Mouse (Mus musculus) frontal cortex, postnatal 36 days (tissue): ENCODE results near the gene Map4k1.
A peak's percentile ranks its signal among the peaks of the same experiment; 100 is the strongest.

Experiments used
- DNase-seq, 2 experiments: peaks; one replicate each; pipeline ENCODE4 v3.0.0; 2022; ENCODE audit warnings: low spot score in 2 of 2

Gene Map4k1

GRCm38 (mm10) chr7:28977556-28977955 is 4.3 kb upstream of the Map4k1 start:
- DNase-seq = no peak

DNA sequence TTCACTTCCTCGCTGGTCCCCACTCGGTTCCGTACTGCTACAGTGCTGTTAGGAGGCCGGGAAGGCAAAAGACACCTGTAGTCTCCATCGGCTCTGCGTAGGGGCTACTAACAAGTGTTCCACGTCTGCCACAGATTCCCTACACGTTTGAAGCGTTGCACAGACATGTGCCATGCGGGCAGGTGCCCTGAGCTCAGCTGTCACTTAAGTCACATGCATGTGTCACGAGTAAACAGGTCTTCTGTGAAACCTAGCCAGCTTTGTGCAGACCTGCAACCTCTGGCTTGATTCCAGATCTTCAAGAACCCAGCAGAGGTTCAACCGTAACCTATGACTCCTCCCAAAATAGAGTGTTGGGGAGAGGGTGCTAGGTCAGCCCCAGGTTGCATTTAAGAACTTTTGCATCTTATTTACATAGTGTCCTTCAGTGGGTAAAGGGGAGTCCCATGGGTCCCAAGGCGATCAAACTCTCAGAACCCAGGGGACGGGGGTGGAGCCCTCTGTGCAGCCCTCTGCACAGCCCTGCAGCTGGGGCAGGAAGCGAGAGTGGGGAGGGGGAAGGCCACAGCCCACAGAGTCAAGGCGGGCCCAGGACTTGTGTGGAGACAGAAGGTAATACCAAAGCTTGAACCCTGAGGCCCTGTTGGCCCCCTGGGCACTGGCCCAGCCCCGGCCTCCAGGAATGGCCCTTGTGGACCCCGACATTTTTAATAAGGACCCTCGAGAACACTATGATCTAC is 594 bp downstream of the Map4k1 start:
- no peak for DNase-seq

GRCm38 (mm10) chr7:28983141-28983564 is 1.3 kb downstream of the Map4k1 start:
- DNase-seq = no peak

- DNase-seq = no peak
Observed at GRCm38 (mm10) chr7:28983849-28984248, 2.0 kb downstream of the Map4k1 start.

- no peak for DNase-seq
Observed at GRCm38 (mm10) chr7:28984452-28984851, 2.6 kb downstream of the Map4k1 start.

GRCm38 (mm10) chr7:28985207-28985606 is 3.4 kb downstream of the Map4k1 start:
- DNase-seq = no peak

DNA sequence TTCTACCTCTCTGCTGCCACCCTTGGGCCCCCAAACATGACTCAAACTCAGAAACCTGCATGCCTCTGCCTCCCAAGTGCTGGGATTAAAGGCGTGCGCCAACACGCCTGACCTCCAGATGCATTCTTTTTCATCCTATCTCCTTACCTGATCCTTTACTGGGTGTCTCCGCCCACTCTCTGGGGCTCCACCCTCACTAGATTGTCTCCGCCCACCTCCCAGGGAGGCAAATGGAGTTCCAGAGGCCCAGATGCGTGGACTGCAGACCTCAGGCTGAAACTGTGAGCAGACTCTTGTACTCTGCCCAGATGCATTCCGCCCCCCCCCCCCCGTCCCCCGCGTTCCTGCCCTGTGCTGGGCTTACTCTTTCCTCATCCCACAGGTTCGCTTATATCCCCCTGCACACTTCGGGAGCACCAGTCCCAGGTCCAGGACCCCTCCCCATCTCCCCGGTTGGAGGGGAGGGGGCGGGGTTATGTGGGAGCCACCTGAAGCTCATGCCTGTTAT is 9.0 kb downstream of the Map4k1 start:
- DNase-seq = no peak

- no peak for DNase-seq
Observed at GRCm38 (mm10) chr7:28991616-28992015, 9.8 kb downstream of the Map4k1 start.

DNA sequence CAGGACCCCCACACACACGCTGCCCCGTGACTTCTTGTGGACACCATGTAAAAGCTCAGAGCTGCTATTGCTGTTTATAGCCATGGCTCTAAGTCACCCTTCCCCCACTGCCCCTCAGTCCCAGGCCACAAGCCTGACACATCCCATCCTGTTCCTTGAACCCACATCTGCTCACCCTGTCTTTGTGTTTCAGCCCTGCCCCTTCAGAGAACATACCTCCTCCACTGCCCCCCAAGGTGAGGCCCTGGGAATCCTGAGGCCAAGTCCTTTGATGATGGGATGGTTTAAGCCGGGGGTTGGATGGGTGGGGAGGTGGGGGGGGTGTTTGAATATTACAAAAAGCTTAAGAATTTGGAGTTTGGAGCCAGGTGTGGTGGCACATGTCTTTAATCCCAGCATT is 11.1 kb downstream of the Map4k1 start:
- DNase-seq = no peak

DNA sequence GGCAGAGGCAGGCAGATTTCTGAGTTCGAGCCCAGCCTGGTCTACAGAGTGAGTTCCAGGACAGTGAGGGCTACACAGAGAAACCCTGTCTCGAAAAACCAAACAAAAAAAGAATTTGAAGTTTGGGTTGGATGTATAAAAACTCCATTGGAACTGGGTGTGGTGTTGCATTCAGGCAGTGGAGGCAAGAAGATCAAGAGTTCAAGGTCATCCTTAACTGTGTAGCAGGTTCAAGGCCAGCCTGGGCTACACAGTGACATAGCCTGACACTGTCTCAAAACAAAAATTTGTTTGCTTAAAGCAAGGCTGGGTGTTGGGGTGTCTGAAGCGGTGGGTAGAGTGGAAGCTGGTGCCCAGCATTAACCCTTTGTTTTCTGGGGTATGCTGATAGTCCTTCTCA is 11.6 kb downstream of the Map4k1 start:
- no peak for DNase-seq

DNA sequence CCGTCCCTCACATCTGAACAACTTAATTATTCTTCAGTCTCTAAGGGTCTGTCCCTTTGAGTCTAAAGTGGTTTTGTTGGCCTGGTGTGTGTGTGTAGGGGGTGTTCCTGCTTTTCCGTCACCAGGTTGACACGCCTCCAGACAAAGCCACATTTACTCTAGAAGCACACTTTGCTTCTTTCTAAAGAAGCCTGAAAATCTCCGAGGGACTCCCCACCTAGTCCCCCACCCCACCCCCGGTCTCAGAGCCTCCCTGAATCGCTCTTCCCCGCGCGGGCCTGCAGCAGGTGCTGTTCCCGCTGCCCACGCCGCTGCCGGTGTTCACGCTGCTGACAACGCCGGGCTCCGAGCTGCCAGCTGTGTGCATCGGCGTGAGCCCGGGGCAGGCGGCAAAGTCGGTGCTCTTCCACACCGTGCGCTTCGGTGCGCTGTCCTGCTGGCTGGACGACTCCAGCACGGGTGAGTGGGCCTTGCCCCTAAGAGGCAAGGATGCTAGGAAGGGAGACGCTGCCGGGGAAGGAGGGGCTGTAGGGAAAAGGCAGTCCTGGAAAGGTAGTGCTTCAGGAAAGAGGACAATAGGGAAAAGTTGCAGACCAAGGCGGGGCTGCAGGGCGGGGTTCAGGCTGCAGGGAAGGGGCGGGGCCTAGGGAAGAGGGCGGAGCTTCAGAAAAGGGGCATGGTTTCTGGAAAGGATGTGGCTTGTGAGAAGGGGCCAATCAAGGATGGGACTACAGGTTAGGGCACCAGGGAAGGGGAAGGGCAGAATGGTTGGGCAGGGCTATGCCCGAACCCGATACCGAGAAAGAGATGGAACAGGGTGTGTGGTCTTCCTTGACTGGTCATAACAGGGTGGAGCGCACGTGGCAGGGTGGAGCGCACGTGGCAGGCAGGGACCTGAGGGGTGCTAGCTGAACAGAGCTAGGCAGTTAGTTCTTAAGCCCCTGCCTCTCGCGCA is 19.1 kb downstream of the Map4k1 start:
- DNase-seq = peak; percentile 11 to 25

- no peak for DNase-seq
Observed at GRCm38 (mm10) chr7:29007224-29008101, 25.6 kb downstream of the Map4k1 start.

DNA sequence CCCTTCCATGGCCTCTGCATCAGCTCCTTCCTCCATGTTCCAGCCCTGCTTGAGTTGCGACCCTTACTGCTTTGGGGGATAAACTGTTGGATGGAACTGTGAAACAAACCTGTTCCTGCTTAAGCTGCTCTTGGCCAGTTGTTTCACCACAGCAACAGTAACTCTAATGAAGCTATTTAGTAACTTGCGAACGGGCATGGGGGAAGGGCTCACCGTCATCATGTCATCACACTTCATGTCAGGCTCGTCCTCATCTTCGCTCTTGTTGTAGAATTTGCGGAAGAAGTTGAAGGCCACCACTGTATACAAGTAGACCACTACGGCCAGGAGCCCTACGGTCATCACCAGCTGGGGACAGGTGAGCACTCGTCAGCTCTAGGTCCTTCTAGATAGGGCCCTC is 26.3 kb downstream of the Map4k1 start:
- no peak for DNase-seq

DNA sequence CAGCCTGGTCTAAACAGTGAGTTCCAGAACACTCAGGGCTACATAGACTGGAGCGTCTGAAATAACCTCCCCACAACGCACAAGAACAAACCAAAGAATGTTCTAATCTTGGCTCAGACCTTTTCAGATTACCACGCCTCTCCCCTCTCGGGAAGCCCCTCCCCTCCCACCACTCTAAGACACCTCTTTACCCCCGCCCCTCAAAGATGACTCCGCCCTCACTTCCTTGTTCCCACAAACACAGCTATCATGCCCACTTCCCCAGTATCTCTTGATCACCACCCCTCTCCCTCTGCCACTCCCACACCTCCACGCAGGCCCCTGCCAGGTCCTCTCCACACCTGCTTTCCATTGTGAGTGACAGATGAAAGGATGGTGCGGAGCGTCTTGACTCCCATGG is 26.9 kb downstream of the Map4k1 start:
- no peak for DNase-seq

GRCm38 (mm10) chr7:29014984-29015383 is 33.1 kb downstream of the Map4k1 start:
- no peak for DNase-seq

- no peak for DNase-seq
Observed at GRCm38 (mm10) chr7:29016440-29016839, 34.6 kb downstream of the Map4k1 start.

DNA sequence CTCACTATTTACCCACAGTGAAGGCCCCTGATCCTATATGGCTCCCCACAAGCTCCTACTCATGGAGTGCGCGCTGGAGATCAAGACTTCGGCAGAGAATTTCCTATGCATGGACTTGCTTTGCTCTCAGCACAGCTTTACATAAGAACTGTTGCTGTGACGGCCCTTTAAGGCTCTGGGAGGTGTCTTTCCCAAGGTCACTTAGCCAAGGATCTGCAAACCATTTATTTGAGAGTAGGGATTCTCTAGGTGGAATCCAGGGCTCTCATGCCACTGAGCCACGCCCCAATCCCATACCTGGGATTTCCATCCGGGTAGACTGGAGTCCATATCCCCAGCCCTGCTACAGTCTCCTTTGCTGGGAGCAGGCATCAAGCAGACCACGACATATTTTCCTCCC is 35.4 kb downstream of the Map4k1 start:
- DNase-seq = no peak

GRCm38 (mm10) chr7:29019447-29020220 is 37.8 kb downstream of the Map4k1 start:
- no peak for DNase-seq

DNA sequence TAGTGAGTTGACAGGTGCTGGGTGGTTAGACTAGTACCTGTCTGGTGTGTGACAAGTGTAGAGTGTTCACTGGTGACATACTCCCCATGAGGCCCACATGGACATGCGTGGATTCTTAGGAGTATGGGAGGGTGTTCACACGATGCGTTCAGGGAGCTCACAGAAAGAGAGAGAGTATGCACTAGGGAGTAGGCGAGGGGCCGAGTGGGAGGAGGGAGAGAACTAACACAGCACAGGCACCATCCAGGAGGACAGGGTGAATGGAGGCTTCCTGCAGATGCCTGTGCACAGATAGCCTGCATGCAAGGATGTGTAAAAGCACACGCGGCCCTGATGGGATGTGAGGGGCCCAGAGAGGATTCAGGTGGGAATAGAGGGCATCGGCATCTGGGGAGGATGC is 40.6 kb downstream of the Map4k1 start:
- DNase-seq = no peak

DNA sequence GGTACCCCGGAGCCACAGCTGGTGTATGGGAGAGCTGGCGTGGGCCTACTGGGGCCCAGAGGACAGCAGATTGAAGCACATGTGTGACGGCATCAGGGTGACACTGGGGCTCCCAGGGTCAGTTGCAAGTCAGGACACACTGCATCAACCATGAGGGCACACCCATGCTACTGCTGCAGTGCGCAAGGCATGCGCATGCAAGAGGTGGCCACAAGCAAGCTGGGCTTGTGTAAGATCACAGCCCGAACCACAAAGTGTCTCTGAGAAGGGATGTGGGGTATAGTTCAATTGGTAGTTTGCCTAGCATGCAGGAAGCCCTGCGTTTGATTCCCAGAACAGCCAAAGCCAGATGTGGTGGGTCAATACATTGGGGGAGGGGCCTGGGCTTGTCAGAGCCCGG is 41.7 kb downstream of the Map4k1 start:
- no peak for DNase-seq

- DNase-seq = no peak
Observed at GRCm38 (mm10) chr7:29025566-29025965, 43.7 kb downstream of the Map4k1 start.
